Mouse (Mus musculus): ENCODE measurements around the gene Vmn1r31.

Vmn1r31 gene

GRCm38 (mm10) chr6:58475230-58475629 is at the start of gene Vmn1r31:
Gene Vmn1r31, minus strand, starts transcription at chr6:58475330.
- no peak for DNase-seq (ENCODE audit: low spot score)

- no peak for DNase-seq (ENCODE audit: low spot score)
Measured at GRCm38 (mm10) chr6:58443285-58443684, 31.8 kb downstream of the Vmn1r31 start, which contains the start of gene Vmn1r30. Gene Vmn1r30, minus strand, starts transcription at chr6:58443385.

Measured in urinary bladder, postnatal 10 days (tissue).